Mouse (Mus musculus) c-Kit-positive CD71-positive TER-119-negative erythroid progenitor cells, embryonic 14.5 days (primary cell): ENCODE measurements around the gene Bhlhe23.

ENCODE experiments used
- DNase-seq: peaks from one replicate; pipeline ENCODE4 v3.0.0-alpha.2; 2013; ENCODE audit warnings: low read depth

The Bhlhe23 gene

GRCm38 (mm10) chr2:180776793-180777192 lies at the start of gene Bhlhe23:
Bhlhe23 (minus strand) TSS chr2:180776900.
- no peak for DNase-seq

DNA sequence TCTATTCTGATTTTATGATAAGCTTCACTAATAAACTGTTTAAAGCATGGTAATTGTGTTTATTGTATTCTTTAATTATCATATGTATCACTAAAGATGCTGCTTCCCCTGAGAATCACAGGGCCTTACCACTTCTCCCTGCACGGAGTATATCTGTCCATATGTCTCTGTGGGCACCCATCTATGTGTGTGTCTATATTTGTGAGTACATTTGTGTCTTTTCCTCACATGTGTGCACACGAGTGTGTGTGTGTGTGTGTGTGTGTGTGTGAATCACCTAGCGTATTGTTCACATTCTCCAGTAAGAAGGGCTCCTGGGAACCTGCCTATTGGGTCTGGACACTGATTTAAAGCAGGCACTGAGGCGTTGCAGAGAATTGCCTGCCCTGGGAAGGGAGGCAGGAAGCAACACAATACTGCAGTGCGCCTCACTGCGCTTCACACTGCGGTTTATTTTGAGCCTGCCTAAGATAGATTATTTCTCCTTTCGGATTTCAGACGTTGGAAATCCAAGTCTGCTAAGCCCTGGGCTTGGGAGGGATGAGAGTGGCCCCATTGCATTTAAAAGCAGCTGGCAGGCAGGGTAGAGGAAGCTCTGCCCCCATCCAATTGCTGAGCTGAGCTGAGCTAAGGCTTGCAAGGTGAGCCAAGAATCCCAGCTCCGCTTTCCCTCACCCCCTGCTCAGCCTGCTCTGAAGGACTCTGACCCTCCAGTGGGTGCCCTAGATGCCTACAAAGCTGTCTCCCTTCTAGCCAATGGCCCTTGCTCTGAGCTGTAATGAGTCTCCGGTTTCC lies 48.6 kb upstream of the Bhlhe23 start:
- no peak for DNase-seq

DNA sequence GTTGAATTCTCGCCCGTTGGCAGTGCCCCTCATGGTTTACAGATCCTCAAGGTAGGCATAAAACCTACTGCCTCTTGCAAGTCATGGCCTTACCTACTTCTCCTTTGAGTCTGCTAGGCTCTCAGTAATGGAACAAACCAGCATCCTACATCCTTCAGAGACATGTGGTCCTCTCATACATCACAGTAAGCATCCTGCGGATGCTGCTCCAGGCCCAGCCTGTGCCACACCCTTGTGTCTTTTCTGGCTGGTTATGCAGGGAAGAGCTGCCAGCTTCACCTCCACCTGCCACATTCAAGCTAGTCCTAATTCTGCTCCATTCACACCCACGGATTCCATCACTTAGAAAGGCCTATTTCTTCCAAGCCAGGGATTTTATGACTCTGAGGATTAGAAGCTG lies 48.0 kb upstream of the Bhlhe23 start:
- no peak for DNase-seq

DNA sequence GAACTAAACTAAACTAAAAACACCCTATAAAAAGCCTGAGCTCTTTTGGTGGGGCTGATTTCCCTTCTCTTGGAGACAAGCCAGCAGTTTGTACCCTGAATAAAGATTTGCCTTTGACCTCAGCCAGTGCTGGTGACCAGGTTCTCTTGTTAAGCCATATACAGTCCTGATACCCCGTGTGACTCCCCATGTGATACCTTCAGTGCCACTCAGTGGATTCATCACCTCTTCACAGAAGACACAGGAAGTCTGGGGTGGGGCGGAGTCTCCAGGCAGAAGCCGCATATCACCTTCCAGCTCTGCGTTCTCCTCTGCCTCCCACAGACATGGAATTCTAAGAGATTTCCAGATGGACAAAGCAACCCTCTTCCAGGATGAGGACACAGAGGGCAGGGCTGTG lies 47.4 kb upstream of the Bhlhe23 start:
- no peak for DNase-seq

DNA sequence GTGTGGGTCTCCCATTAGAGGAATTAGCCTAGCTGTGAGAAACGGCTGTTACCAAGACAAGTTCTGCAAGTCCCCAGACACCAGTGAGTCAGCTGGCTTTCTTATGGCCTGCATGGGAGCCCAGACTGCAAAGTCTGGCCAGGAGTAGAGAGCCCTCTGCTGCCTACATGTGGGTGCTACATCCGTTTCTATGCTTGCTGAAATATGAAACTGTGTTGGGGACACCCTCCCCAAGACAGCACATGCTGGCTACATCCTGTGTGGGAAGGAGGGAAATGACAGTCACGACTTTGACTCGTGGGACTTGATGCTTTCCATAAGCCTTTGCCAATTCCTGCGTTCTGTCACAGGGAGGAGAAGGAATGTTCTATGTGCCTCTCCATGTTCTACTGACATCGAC lies 45.8 kb upstream of the Bhlhe23 start:
- DNase-seq: no peak

DNA sequence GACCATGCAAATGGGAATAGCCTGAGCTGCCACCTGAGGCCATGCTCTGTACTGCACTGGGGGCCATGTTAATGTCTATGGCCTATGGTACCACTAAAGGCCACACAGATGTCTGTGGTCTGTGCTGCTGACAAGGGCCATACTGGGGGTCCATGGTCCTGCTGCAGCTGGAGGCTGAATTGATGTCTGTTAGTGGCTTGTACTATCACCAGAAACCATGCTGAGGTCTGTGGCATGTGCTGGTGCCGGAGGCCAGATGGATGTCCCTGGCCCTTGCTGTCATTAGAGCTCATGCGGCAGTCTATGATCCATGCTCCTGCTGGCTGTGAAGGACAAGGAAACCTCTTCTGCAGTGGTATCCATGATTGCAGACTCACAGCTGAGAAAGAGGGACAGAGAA lies 42.8 kb upstream of the Bhlhe23 start:
- DNase-seq: no peak

DNA sequence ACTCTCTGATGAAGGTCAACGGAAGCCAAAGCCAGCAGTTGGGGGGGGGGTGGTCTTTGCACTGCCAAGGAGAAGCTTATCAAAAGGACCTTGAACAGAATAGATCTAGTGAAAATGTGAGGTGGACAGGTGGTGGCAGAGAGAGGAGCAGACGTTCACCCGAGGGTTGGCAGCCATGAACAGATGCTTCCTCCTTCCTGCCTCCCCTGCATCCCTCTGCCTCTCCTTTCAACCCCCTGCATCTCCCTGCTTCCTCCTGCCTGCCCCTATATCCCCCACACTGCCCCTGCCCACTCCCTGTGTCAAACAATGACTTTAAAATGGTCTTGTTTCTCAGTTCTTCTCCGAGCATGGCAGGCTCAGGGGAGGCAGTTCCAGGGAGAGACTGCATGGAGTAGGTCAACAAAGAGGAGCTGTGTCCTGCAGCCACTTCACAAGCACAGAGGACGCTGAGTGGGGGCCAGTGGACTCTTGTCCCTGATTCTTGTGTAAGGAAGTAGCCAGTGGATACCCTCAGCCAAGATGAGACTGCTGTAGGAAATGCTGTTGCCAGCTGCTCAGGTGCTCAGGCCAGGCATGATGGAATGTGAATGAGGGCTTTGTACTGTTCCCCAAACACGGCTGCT lies 39.9 kb upstream of the Bhlhe23 start:
- no peak for DNase-seq

DNA sequence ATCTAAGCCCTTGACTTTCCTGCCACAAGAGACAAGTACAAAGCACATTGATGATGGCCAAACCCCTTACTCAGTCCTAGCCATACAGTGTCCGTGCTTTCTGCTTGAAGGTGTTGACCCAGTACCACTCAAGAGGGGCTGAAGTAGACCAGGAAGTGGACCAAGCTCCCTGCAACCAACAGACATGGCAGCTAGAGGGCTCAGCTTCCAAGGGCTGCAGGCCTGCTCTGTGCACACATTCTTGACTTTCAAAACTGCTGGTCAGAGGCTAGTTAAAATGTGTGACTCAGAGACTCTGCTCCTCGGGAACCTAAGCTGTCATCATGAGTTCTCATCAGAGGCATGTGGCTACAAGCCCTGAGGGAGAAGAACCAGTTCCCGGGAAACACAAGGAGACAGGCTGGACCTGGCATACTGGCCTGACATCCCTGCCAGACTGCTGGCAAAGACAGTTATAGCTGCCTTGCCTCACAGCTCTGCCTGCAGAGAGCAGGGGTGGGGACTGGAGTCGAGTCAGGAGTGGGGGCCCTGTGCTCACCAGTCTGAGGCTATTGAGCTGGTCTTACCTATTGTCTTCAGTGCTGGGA lies 37.4 kb upstream of the Bhlhe23 start:
- no peak for DNase-seq

DNA sequence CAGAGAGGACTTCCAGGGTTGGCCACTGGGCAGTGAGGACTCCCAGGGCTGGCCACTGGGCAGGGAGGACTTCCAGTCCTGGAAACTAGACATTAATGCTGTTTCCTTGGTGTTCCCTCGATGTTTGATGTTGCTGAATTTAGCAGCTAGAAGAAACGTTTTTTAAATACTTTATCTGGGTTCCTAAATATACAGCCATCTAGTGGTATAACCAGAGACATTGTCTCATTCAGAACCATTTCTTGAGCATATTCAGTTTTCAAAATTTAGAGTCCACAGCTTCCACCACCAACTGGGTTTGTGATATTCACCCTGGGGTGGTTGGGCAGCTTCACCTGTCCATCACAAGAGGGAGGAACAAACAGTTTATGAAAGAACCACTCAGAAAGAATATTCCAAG lies 34.3 kb upstream of the Bhlhe23 start:
- no peak for DNase-seq

GRCm38 (mm10) chr2:180809510-180809909 lies 32.8 kb upstream of the Bhlhe23 start:
- DNase-seq: no peak

- DNase-seq: no peak
Observed at GRCm38 (mm10) chr2:180805966-180806365, 29.3 kb upstream of the Bhlhe23 start.

GRCm38 (mm10) chr2:180796008-180796407 lies 19.3 kb upstream of the Bhlhe23 start:
- no peak for DNase-seq

GRCm38 (mm10) chr2:180795597-180795996 lies 18.9 kb upstream of the Bhlhe23 start:
- DNase-seq: no peak

DNA sequence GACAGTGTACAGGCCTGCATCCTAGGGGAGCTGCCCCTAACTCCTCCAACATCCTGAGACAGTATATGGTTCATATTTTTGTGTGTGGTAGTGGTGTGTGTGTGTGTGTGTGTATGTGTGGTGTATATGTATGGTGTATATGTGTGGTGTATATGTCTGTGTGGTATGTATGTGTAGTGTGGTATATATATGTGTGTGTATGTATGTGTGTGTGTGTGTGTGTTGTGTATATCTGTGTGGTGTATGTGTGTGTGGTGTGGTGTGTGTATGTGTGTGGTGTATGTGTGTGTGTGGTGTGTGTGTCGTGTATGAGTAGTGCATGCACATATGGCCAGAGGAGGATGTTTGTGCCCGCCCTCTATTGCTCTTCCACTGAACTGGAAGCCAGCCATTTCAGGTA lies 17.7 kb upstream of the Bhlhe23 start:
- DNase-seq: no peak

GRCm38 (mm10) chr2:180791674-180792073 lies 15.0 kb upstream of the Bhlhe23 start:
- peak; percentile 24 for DNase-seq

GRCm38 (mm10) chr2:180788843-180789242 lies 12.1 kb upstream of the Bhlhe23 start:
- no peak for DNase-seq

DNA sequence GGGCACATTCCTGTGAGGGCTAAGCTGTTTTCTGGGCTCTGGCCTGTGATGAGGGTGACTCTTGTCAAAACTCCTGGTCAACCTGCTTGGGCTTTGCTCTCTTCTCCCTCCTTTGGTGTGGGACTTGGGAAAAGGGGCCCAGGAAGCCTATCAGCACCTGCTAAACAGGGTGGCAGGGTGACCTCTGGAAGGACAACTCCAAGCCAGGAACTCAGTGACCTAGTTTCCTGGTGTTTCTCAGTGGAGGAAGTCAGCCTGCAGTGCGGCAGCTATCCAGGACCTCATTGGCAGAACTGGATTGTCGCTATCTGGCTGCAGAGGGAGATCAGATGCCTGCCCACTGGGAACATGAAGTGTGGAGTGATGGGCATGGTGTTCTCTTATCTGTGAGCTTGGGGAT lies 11.7 kb upstream of the Bhlhe23 start:
- no peak for DNase-seq

- DNase-seq: no peak
Observed at GRCm38 (mm10) chr2:180787566-180788232, 11.0 kb upstream of the Bhlhe23 start.

- DNase-seq: peak; percentile 25
Observed at GRCm38 (mm10) chr2:180786732-180787131, 10.0 kb upstream of the Bhlhe23 start.

GRCm38 (mm10) chr2:180780282-180780681 lies 3.6 kb upstream of the Bhlhe23 start:
- DNase-seq: no peak

DNA sequence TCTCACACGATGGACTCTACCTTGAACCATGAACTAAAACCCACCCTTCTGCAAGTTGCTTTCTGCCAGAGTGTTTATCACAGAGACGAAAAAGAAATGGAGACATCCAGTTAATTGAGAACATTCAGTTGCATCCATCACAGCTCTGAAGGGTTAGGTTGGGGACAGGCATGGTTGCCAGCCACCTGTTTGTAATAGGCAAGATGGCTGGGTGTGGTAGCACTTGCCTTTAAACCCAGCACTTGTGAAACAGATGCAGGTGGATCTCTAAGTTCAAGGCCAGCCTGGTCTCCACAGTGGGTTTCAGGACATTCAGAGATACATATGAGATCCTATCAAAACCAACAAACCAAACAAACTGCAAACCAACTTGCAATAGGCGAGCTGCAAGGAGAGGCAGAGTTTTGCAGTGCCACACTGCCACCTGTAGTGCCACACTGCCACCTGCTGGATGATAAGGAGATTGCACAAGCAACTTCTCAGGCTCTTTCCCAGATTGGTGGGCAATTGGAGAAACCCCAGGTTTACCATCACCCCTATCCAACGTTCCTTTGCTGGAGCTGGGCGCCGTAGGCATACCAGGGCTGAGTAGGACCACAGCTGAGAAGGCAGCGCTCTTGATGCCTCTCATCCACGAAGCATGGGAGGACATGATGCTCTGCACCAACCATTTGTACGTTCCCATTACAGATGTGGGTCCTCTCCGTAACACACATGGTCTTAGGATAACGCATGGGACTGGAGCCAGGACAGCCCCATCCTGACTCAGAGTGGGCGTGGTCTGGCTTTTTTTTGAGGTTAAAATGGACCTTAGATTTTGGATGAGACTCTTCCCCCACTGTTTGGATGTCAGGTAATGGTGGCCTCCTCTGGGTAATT lies 2.8 kb upstream of the Bhlhe23 start:
- no peak for DNase-seq

GRCm38 (mm10) chr2:180775641-180776040 lies 1.1 kb downstream of the Bhlhe23 start:
- no peak for DNase-seq
